Mouse (Mus musculus): Measurements from ENCODE around the gene Gm20388. TPM values are rescaled to one million over a fixed set of nuclear protein-coding genes. Genes with fewer than 3 reads are reported as not detected.

Gene Gm20388
- polyA plus RNA-seq, 2 experiments = 8.5 TPM; not detected in 1

DNA sequence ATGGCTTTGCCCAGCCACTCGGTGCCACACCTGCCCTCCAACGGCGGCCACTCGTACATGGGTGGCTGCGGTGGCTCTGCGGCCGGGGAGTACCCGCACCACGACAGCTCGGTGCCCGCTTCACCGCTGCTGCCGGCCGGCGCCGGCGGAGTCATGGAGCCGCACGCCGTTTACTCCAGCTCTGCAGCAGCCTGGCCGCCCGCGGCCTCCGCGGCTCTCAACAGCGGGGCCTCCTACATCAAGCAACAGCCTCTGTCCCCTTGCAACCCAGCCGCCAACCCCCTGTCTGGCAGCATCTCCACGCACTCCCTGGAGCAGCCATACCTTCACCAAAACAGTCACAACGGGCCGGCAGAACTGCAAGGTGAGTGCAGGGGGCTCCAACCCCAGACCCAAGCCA lies 1174.4 kb downstream of the Gm20388 start:
- no peak for DNase-seq (ENCODE audit: low read depth in 3 of 3, low spot score in 3 of 3)
- Histone ChIP-seq H3K27ac (no peak overlapping the region), H3K9me3 (ENCODE audit: control insufficient read depth, low read length) (no peaks in the 10 kb centered on the region), H3K4me2 (ENCODE audit: low read depth) (no peak overlapping the region), H3K4me3 (ENCODE audit: insufficient read depth in 1 of 2, low read depth in 2 of 2, low read length in 2 of 2) (peak overlapping the region; percentile 31 to 34), H3K36me3 (replicated peaks; ENCODE audit: control insufficient read depth, insufficient read depth, low read depth) (no peaks in the 10 kb centered on the region), H3K9ac (replicated peaks) (no peak overlapping the region), H3K27me3 (ENCODE audit: control insufficient read depth, insufficient read depth, low read length) (peaks cover 100% of the 10 kb centered on the region), H3K4me1 (replicated peaks; ENCODE audit: control insufficient read depth in 2 of 2, insufficient read depth in 2 of 2, low read length in 1 of 2) (no peaks in the 10 kb centered on the region)
- ATAC-seq (ENCODE audit: insufficient read depth) = no peak
- TF ChIP-seq CTCF (IDR thresholded peaks at IDR 0.05; ENCODE audit: low read depth) (no peak), EP300 (IDR thresholded peaks at IDR 0.05; ENCODE audit: low read depth) (no peak)
- 5% methylated on average over 30 of the region's 30 CpGs for WGBS (ENCODE audit: insufficient replicate concordance)

DNA sequence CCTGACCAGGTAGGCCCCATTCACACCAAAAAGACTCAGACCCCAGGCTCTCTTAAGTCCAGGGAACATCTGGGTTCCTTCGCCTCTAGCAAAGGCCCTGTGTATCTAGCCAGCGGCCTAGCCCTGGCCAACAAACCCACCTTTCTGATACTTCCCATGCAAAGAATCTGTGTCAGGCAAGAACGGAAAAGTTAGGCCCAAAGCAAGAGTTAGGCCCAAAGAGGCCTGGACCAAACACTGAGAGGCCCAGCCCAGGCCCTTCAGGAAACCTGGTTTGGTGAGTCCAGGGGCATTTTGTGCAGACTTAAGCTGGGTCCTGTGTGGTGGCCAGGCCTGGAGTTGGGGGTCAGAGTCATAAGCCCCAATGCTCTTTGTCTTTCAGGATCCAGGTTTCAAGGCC lies 1174.9 kb downstream of the Gm20388 start:
- peaks cover 100% of the 10 kb centered on the region for H3K27me3 ChIP-seq (ENCODE audit: control insufficient read depth, insufficient read depth, low read length)
- no peak overlapping the region for H3K4me2 ChIP-seq (ENCODE audit: low read depth)
- H3K27ac ChIP-seq = no peak overlapping the region
- no peaks in the 10 kb centered on the region for H3K36me3 ChIP-seq (replicated peaks; ENCODE audit: control insufficient read depth, insufficient read depth, low read depth)
- ATAC-seq (ENCODE audit: insufficient read depth) (no peak), DNase-seq (ENCODE audit: low read depth in 3 of 3, low spot score in 3 of 3) (no peak)
- H3K9ac ChIP-seq (replicated peaks) = no peak overlapping the region
- peak overlapping the region; percentile 31 to 34; a peak in 3 of 4 replicates for H3K4me3 ChIP-seq (ENCODE audit: insufficient read depth in 1 of 2, low read depth in 2 of 2, low read length in 2 of 2)
- no peaks in the 10 kb centered on the region for H3K9me3 ChIP-seq (ENCODE audit: control insufficient read depth, low read length)
- H3K4me1 ChIP-seq (replicated peaks; ENCODE audit: control insufficient read depth in 2 of 2, insufficient read depth in 2 of 2, low read length in 1 of 2) = no peaks in the 10 kb centered on the region
- TF ChIP-seq CTCF (IDR thresholded peaks at IDR 0.05; ENCODE audit: low read depth) (no peak), EP300 (IDR thresholded peaks at IDR 0.05; ENCODE audit: low read depth) (no peak)
- 51% methylated on average over 3 of the region's 3 CpGs for WGBS (ENCODE audit: insufficient replicate concordance)

DNA sequence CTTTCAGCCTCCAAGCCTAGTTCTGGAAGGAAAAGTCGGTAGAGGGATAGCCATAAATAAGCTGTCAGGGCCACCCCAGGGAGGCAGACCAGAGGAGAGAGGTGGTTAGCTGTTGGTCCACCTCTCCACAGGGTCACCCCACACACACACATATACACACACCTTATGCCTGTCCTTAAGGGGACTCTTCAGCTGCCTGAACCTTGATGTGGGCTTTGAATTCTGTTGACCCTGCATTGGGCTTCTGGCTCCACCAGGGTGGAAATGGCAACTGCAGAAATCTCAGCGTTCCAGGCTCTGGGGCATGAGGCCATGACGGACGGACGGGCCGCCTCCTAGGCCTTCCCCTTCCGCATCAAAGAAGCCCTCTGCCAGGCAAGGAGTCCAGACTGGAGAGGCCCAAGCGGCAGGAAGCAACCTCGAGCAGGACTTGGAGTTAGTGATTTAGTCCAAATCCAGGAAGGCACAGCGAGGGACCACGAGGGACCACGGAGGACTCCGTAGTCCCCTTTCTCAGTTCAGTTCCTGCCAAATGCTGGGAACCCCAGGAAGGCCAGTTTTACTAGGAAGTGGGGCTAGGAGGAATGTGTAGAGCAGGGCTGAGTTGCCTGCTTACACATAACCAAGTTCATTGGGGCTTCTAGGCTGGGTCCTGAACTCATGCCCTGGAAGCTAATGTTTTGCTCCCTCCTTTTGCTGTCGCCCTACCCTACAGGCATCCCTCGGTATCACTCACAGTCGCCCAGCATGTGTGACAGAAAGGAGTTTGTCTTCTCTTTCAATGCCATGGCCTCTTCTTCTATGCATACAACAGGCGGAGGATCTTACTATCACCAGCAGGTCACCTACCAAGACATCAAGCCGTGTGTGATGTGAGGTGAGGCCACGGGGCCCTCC lies 1175.6 kb downstream of the Gm20388 start:
- Histone ChIP-seq H3K4me1 (replicated peaks; ENCODE audit: control insufficient read depth in 2 of 2, insufficient read depth in 2 of 2, low read length in 1 of 2) (no peaks in the 10 kb centered on the region), H3K9ac (replicated peaks) (no peak overlapping the region), H3K36me3 (replicated peaks; ENCODE audit: control insufficient read depth, insufficient read depth, low read depth) (no peaks in the 10 kb centered on the region), H3K4me3 (ENCODE audit: insufficient read depth in 1 of 2, low read depth in 2 of 2, low read length in 2 of 2) (peak overlapping the region; percentile 10 to 31; a peak in 3 of 4 replicates), H3K9me3 (ENCODE audit: control insufficient read depth, low read length) (no peaks in the 10 kb centered on the region), H3K4me2 (ENCODE audit: low read depth) (no peak overlapping the region), H3K27me3 (ENCODE audit: control insufficient read depth, insufficient read depth, low read length) (peaks cover 99% of the 10 kb centered on the region), H3K27ac (no peak overlapping the region)
- ATAC-seq (ENCODE audit: insufficient read depth) (no peak), DNase-seq (ENCODE audit: low read depth in 3 of 3, low spot score in 3 of 3) (no peak)
- 20% methylated on average over 19 of the region's 19 CpGs for whole genome bisulfite sequencing (ENCODE audit: insufficient replicate concordance)
- no peak for TF ChIP-seq EP300 (IDR thresholded peaks at IDR 0.05; ENCODE audit: low read depth)
- TF ChIP-seq CTCF (IDR thresholded peaks at IDR 0.05; ENCODE audit: low read depth) = no peak

DNA sequence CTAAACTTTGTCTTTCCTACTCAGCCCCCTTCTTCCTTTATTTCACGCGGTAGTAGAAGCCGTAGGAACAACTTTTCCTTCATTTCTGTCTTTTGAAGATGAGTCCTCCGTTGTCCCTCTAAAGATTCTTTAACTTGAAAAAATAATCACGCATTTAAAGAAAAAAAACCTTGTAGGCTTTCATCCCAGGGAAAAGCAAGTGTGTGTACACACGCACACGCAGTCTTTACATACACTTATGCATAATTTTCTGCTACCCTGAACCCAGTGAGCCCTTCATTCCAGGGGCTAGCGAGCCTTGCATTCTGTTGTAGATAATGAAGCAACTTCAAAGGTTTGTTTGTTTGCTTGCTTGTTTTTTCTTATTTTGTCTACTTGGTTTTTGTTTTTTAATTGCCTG lies 1177.6 kb downstream of the Gm20388 start:
- H3K9ac ChIP-seq (replicated peaks) = no peak overlapping the region
- H3K4me3 ChIP-seq (ENCODE audit: insufficient read depth in 1 of 2, low read depth in 2 of 2, low read length in 2 of 2) = no peak overlapping the region
- peaks cover 92% of the 10 kb centered on the region for H3K27me3 ChIP-seq (ENCODE audit: control insufficient read depth, insufficient read depth, low read length)
- WGBS (ENCODE audit: insufficient replicate concordance) = 21% methylated on average over 8 of the region's 8 CpGs
- TF ChIP-seq CTCF (IDR thresholded peaks at IDR 0.05; ENCODE audit: low read depth) = no peak
- no peak for TF ChIP-seq EP300 (IDR thresholded peaks at IDR 0.05; ENCODE audit: low read depth)
- H3K4me1 ChIP-seq (replicated peaks; ENCODE audit: control insufficient read depth in 2 of 2, insufficient read depth in 2 of 2, low read length in 1 of 2) = no peaks in the 10 kb centered on the region
- DNase-seq (ENCODE audit: low read depth in 3 of 3, low spot score in 3 of 3) (no peak), ATAC-seq (ENCODE audit: insufficient read depth) (no peak)
- no peaks in the 10 kb centered on the region for H3K36me3 ChIP-seq (replicated peaks; ENCODE audit: control insufficient read depth, insufficient read depth, low read depth)
- H3K4me2 ChIP-seq (ENCODE audit: low read depth) = no peak overlapping the region
- no peak overlapping the region for H3K27ac ChIP-seq
- no peaks in the 10 kb centered on the region for H3K9me3 ChIP-seq (ENCODE audit: control insufficient read depth, low read length)

DNA sequence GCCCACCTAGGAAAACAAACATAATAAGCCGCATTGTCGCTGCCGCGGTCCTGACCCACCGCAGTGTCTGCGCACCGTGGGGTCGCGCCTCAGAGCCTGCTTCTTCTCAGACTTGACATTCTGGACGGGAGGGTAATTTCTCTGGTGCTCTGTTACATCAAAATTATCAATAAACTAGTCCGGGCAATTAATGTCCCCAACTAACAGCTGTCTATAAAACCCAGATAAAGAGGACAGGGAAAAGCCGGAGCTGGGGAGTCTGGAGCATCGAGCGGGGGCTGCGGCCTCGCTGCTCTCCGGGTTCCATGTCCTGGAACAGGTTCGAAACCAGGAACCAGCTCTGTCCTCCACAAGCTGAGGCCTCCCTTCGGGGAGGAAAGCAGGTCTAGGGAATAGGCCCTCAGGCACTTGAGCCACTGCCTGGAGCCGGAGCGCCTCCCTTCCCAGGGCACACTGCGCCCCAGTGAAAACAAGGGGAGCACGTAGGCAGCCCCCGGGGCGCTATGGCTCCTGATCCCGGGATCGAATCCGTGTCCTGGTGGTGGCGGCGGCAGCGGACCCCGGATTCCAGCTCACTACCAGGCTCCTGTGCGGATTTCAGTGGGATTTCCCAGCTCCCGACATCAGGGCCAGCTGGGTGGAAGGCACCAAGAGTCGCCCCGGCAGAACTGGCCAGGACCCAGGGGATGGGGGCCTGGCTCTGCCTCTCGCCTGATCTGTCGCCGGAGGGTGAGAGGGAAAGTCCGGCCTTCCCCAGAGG lies 1178.4 kb downstream of the Gm20388 start:
- Histone ChIP-seq H3K9me3 (ENCODE audit: control insufficient read depth, low read length) (no peaks in the 10 kb centered on the region), H3K4me3 (ENCODE audit: insufficient read depth in 1 of 2, low read depth in 2 of 2, low read length in 2 of 2) (no peak overlapping the region), H3K4me1 (replicated peaks; ENCODE audit: control insufficient read depth in 2 of 2, insufficient read depth in 2 of 2, low read length in 1 of 2) (no peaks in the 10 kb centered on the region), H3K27me3 (ENCODE audit: control insufficient read depth, insufficient read depth, low read length) (peaks cover 86% of the 10 kb centered on the region), H3K9ac (replicated peaks) (no peak overlapping the region), H3K27ac (no peak overlapping the region), H3K36me3 (replicated peaks; ENCODE audit: control insufficient read depth, insufficient read depth, low read depth) (no peaks in the 10 kb centered on the region), H3K4me2 (ENCODE audit: low read depth) (0 out of 2 replicates have a peak overlapping the region, but pooled peaks have one; percentile 1)
- TF ChIP-seq EP300 (IDR thresholded peaks at IDR 0.05; ENCODE audit: low read depth) = no peak
- no peak for TF ChIP-seq CTCF (IDR thresholded peaks at IDR 0.05; ENCODE audit: low read depth)
- DNase-seq (ENCODE audit: low read depth in 3 of 3, low spot score in 3 of 3) (no peak), ATAC-seq (ENCODE audit: insufficient read depth) (no peak)
- 15% methylated on average over 40 of the region's 40 CpGs for WGBS (ENCODE audit: insufficient replicate concordance)

Measured in liver, embryonic 14.5 days (tissue).